Mouse (Mus musculus) kidney, adult 2 months (tissue): ENCODE measurements around the gene Fam76a.

Experiments used
- CTCF ChIP-seq: fragments of 200-500 bp; conservative IDR thresholded peaks from 2 replicates; pipeline ENCODE4 v1.5.1; 2011; ENCODE audit warnings: low read depth, mild to moderate bottlenecking, control low read depth, low read length, moderate library complexity, mixed read lengths; ENCODE audit not compliant: insufficient read depth, insufficient read length
- POLR2A ChIP-seq: fragments of 200-500 bp; IDR thresholded peaks from one replicate; pipeline ENCODE4 v1.6.1; 2011; ENCODE audit warnings: low read depth, low read length, control low read depth

DNA sequence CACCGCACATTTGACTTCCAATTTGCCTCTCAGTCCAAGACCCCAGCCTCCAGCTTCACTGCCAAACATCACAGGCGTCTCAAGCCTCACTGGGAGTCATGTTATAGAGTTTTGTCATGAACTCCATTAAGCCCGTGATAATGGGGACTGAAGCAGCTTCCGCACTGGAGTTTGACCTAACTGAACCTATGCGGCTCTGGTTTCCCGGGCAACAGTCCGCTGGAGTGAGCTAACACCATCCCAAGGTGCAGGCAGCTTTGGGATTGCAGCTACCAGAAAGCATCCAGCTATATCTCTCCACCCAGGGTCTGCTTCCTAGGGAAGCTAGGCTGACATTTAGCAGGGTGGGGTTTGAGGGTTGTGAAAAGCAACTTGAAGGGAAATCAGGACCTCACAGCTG, 12.3 kb upstream of the Fam76a start:
- no peak for TF ChIP-seq CTCF
- no peak for TF ChIP-seq POLR2A
